Mouse (Mus musculus) forebrain, embryonic 15.5 days (tissue): Measurements from ENCODE around the gene Heatr9. TPM values are rescaled to one million over a fixed set of nuclear protein-coding genes. Genes with fewer than 3 reads are reported as not detected.
A peak's percentile ranks its signal among the peaks of the same experiment; 100 is the strongest.

Experiments used
- ATAC-seq: fragments of 200-750 bp; cut with Nextera tagmentation; replicated peaks from 2 replicates; pipeline ENCODE4 v1.8.0; 2017; ENCODE audit warnings: mild to moderate bottlenecking, moderate TSS enrichment, moderate library complexity
- H3K27ac ChIP-seq: fragments of 300-500 bp; sonication (generic); replicated peaks from 2 replicates; pipeline ENCODE4 v1.5.1; 2015; ENCODE audit warnings: mild to moderate bottlenecking, inconsistent platforms
- H3K27me3 ChIP-seq: fragments of 300-500 bp; sonication (generic); 2 replicates; pipeline ENCODE4 v1.6.1; 2015; ENCODE audit warnings: inconsistent platforms
- H3K36me3 ChIP-seq: fragments of 300-500 bp; sonication (generic); 2 replicates; pipeline ENCODE4 v1.6.1; 2015; ENCODE audit warnings: mild to moderate bottlenecking, inconsistent platforms
- H3K4me1 ChIP-seq: fragments of 300-500 bp; sonication (generic); 2 replicates; pipeline ENCODE4 v1.6.1; 2015; ENCODE audit warnings: inconsistent platforms
- H3K4me2 ChIP-seq: fragments of 300-500 bp; sonication (generic); replicated peaks from 2 replicates; pipeline ENCODE4 v1.6.1; 2015; ENCODE audit warnings: mild to moderate bottlenecking, inconsistent platforms
- H3K4me3 ChIP-seq: fragments of 300-500 bp; sonication (generic); 2 replicates; pipeline ENCODE4 v1.5.1; 2015; ENCODE audit warnings: mild to moderate bottlenecking, inconsistent platforms
- H3K9ac ChIP-seq: fragments of 300-500 bp; sonication (generic); replicated peaks from 2 replicates; pipeline ENCODE4 v1.6.1; 2015; ENCODE audit warnings: mild to moderate bottlenecking, inconsistent platforms
- H3K9me3 ChIP-seq: fragments of 300-500 bp; sonication (generic); 2 replicates; pipeline ENCODE4 v1.6.1; 2016; ENCODE audit warnings: inconsistent platforms
- WGBS: fragments of 180-500 bp; shearing (Covaris S2); methylation state at CpG from one replicate; pipeline ENCODE4 v1.1.7; 2015; ENCODE audit warnings: mixed read lengths; 5-methylcytosine and 5-hydroxymethylcytosine counted together
- polyA plus RNA-seq: library from polyadenylated mRNA; unstranded; fragments of >200 nt; fragmentation: Nextera tagmentation; extraction: Ambion mirVana; gene quantifications from 2 replicates; pipeline ENCODE4 v1.2.1, GENCODE M21; 2015

The Heatr9 gene
- polyA plus RNA-seq, 1 experiment from 2014 or later, result not detected

GRCm38 (mm10) chr11:83518371-83518770, 3.6 kb downstream of the Heatr9 start:
- Histone ChIP-seq H3K27ac (no peak overlapping the region), H3K9ac (no peak overlapping the region), H3K36me3 (no peaks in the 10 kb centered on the region), H3K4me2 (no peak overlapping the region), H3K9me3 (no peaks in the 10 kb centered on the region), H3K4me3 (no peak overlapping the region), H3K27me3 (no peaks in the 10 kb centered on the region), H3K4me1 (no peaks in the 10 kb centered on the region)
- 80% methylated on average over 6 of the region's 6 CpGs for WGBS
- ATAC-seq, result no peak

- no peaks in the 10 kb centered on the region for H3K4me1 ChIP-seq
- no peaks in the 10 kb centered on the region for H3K36me3 ChIP-seq
- no peak overlapping the region for H3K27ac ChIP-seq
- H3K27me3 ChIP-seq, result no peaks in the 10 kb centered on the region
- no peak overlapping the region for H3K4me2 ChIP-seq
- H3K9me3 ChIP-seq, result no peaks in the 10 kb centered on the region
- H3K4me3 ChIP-seq, result no peak overlapping the region
- no peak overlapping the region for H3K9ac ChIP-seq
- no peak for ATAC-seq
These were observed 4.8 kb downstream of the Heatr9 start for GRCm38 (mm10) chr11:83517153-83517552.

GRCm38 (mm10) chr11:83509521-83509920, 12.5 kb downstream of the Heatr9 start:
- no peak for ATAC-seq
- H3K9me3 ChIP-seq, result no peaks in the 10 kb centered on the region
- no peaks in the 10 kb centered on the region for H3K27me3 ChIP-seq
- H3K27ac ChIP-seq, result no peak overlapping the region
- no peak overlapping the region for H3K4me2 ChIP-seq
- H3K36me3 ChIP-seq, result peaks cover 35% of the 10 kb centered on the region
- no peak overlapping the region for H3K9ac ChIP-seq
- no peak overlapping the region for H3K4me3 ChIP-seq
- H3K4me1 ChIP-seq, result no peaks in the 10 kb centered on the region

- Histone ChIP-seq H3K4me3 (no peak overlapping the region), H3K9ac (no peak overlapping the region), H3K9me3 (no peaks in the 10 kb centered on the region), H3K27me3 (no peaks in the 10 kb centered on the region), H3K27ac (no peak overlapping the region), H3K4me1 (no peaks in the 10 kb centered on the region), H3K36me3 (peaks cover 68% of the 10 kb centered on the region), H3K4me2 (no peak overlapping the region)
- WGBS, result 94% methylated on average over 5 of the region's 5 CpGs
- ATAC-seq, result no peak
These were observed 17.7 kb downstream of the Heatr9 start for GRCm38 (mm10) chr11:83504308-83504707.

GRCm38 (mm10) chr11:83495571-83495970, 26.4 kb downstream of the Heatr9 start:
- H3K4me1 ChIP-seq, result peaks cover 5% of the 10 kb centered on the region; the same call in 1 of the 2 replicates
- H3K4me3 ChIP-seq, result no peak overlapping the region
- 56% methylated on average over 2 of the region's 2 CpGs for WGBS
- no peak overlapping the region for H3K27ac ChIP-seq
- H3K36me3 ChIP-seq, result peaks cover 14% of the 10 kb centered on the region
- no peaks in the 10 kb centered on the region for H3K9me3 ChIP-seq
- ATAC-seq, result no peak
- H3K4me2 ChIP-seq, result no peak overlapping the region
- no peak overlapping the region for H3K9ac ChIP-seq
- H3K27me3 ChIP-seq, result no peaks in the 10 kb centered on the region

GRCm38 (mm10) chr11:83491488-83491887, 30.5 kb downstream of the Heatr9 start:
- 88% methylated on average over 4 of the region's 4 CpGs for whole genome bisulfite sequencing
- Histone ChIP-seq H3K4me1 (peaks cover 5% of the 10 kb centered on the region; the same call in 1 of the 2 replicates), H3K4me2 (no peak overlapping the region)

GRCm38 (mm10) chr11:83473235-83474016, 48.5 kb downstream of the Heatr9 start:
- Histone ChIP-seq H3K4me1 (peaks cover 29% of the 10 kb centered on the region), H3K4me2 (peak overlapping the region; percentile 59), H3K36me3 (peaks cover 9% of the 10 kb centered on the region; the same call in 1 of the 2 replicates), H3K4me3 (peak overlapping the region; percentile 84), H3K9ac (peak overlapping the region; percentile 80), H3K27ac (peak overlapping the region; percentile 97), H3K9me3 (no peaks in the 10 kb centered on the region), H3K27me3 (no peaks in the 10 kb centered on the region)
- peak; percentile 86 for ATAC-seq
- under 1% methylated on average over 46 of the region's 52 CpGs for WGBS

More at GRCm38 (mm10) chr11:83491488-83491887, 30.5 kb downstream of the Heatr9 start:
- no peaks in the 10 kb centered on the region for H3K27me3 ChIP-seq
- no peak overlapping the region for H3K27ac ChIP-seq
- peaks cover 24% of the 10 kb centered on the region for H3K36me3 ChIP-seq
- ATAC-seq, result no peak
- no peak overlapping the region for H3K9ac ChIP-seq
- no peaks in the 10 kb centered on the region for H3K9me3 ChIP-seq
- H3K4me3 ChIP-seq, result no peak overlapping the region

GRCm38 (mm10) chr11:83472324-83473234, 49.4 kb downstream of the Heatr9 start, which contains the start of gene Taf15:
Taf15 (plus strand) TSS chr11:83473086.
- H3K9ac ChIP-seq, result peak within 1 kb of the TSS; percentile 80

GRCm38 (mm10) chr11:83471766-83472165, 50.2 kb downstream of the Heatr9 start:
- ATAC-seq, result no peak
- Histone ChIP-seq H3K9me3 (no peaks in the 10 kb centered on the region), H3K9ac (no peak overlapping the region; the same call in 1 of the 2 replicates), H3K27ac (no peak overlapping the region), H3K27me3 (no peaks in the 10 kb centered on the region), H3K4me1 (peaks cover 36% of the 10 kb centered on the region), H3K4me2 (peak overlapping the region; percentile 67), H3K4me3 (0 out of 2 replicates have a peak overlapping the region, but pooled peaks have one; percentile 84), H3K36me3 (peaks cover 3% of the 10 kb centered on the region; the same call in 1 of the 2 replicates)
- 93% methylated on average over 2 of the region's 2 CpGs for WGBS

More at GRCm38 (mm10) chr11:83472324-83473234, 49.4 kb downstream of the Heatr9 start, which contains the start of gene Taf15:
- H3K27me3 ChIP-seq, result no peaks in the 10 kb centered on the region
- H3K4me2 ChIP-seq, result peak within 1 kb of the TSS; percentile 67
- WGBS, result under 1% methylated on average over 66 of the region's 66 CpGs
- peak; percentile 99 for ATAC-seq
- H3K36me3 ChIP-seq, result peaks cover 7% of the 10 kb centered on the region; the same call in 1 of the 2 replicates
- peak within 1 kb of the TSS; percentile 84 for H3K4me3 ChIP-seq
- peaks cover 29% of the 10 kb centered on the region for H3K4me1 ChIP-seq
- H3K9me3 ChIP-seq, result no peaks in the 10 kb centered on the region
- H3K27ac ChIP-seq, result peak within 1 kb of the TSS; percentile 97

GRCm38 (mm10) chr11:83468765-83469164, 53.2 kb downstream of the Heatr9 start:
- Histone ChIP-seq H3K4me2 (no peak overlapping the region), H3K4me1 (peaks cover 24% of the 10 kb centered on the region), H3K9me3 (no peaks in the 10 kb centered on the region), H3K27me3 (peaks cover 5% of the 10 kb centered on the region; the same call in 1 of the 2 replicates), H3K36me3 (no peaks in the 10 kb centered on the region), H3K4me3 (no peak overlapping the region), H3K9ac (no peak overlapping the region), H3K27ac (no peak overlapping the region)
- ATAC-seq, result no peak
- 92% methylated on average over 3 of the region's 3 CpGs for WGBS

- Histone ChIP-seq H3K27me3 (peaks cover 10% of the 10 kb centered on the region; the same call in 1 of the 2 replicates), H3K36me3 (no peaks in the 10 kb centered on the region), H3K9me3 (no peaks in the 10 kb centered on the region), H3K4me2 (no peak overlapping the region), H3K4me1 (peaks cover 30% of the 10 kb centered on the region), H3K4me3 (no peak overlapping the region), H3K9ac (no peak overlapping the region), H3K27ac (peak overlapping the region; percentile 60)
- peak; percentile 51 for ATAC-seq
- WGBS, result 34% methylated on average over 11 of the region's 11 CpGs
These were observed 54.8 kb downstream of the Heatr9 start for GRCm38 (mm10) chr11:83467120-83467652.
